Mouse (Mus musculus) mature B cell (primary cell): ENCODE results near the gene Susd4.

ENCODE experiments used
- in situ Hi-C: fragments of 300-500 bp; cut with MboI; formaldehyde crosslinking; loops from 2 replicates; pipeline ENCODE4 v1.14.3; 2019

The Susd4 gene

DNA sequence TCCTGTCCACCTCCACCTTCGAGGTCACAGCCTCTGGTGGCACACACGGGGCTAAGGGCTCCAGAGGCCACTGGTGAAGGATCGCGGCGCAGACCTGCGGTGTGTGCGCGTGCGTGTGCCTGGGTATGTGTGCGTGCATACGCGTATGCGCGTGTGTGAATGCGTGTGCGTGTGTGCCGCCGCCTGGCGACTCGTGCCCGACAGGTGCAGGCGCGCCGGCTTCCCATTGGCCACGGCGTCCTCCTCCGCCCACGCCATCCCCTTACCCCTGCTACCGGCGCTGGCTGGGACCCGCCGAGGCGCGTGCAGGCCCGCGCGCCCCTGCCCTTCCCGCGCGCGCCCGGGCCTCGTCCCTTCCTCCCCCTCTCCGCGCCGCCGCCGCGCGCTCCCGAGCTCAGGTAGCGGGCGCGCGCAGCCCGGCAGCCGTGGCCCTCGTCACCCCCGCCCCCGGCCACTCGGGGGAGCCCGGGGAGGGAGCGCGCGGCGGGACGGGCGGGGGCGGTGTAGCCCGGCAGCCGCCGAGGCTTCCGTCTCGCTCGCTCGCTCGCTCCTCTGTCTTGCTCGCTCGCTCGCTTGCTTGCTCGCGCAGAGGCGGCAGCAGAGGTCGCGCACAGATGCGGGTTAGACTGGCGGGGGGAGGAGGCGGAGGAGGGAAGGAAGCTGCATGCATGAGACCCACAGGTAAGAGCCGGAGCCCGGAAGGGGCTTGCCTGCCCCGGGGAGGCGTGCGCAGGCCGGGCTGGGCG, at the start of gene Susd4:
TSS of gene Susd4 (plus strand) at position 145 of the 746 bp plus-strand sequence.
- in situ Hi-C loops: no loop called here

DNA sequence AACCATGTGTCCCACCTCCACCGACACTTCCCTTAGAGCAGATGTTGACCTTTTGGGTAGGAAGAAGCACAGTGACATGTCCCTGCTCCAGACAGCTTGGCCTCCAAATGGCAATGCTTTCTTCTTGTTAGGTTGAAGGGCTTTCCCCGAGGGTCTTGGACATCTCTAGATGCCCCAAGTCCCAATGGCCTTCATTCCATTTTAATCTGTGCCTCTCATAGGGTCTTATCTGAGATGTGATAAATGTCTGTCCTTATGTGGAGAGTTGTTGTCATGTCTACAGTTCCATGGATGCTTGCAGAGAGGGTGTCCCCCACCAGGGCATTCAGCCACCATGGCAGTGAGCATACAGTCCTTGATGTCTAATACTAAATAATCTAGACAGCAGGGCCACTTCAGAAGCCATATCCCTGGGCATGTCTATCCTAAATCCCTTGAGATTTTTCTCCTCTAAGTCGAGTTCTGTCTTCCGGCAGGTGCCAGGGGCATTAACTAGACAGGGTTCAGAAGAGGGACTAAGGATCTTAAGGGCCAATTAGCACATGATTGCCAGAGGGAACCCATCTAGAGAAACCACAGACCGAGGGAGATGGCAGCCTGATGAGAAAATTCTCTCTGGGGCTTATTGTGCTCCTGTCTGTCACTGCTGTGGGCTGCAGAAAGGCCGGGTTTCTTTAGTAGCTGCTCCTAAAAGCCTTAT, 49.3 kb upstream of the Susd4 start:
- in situ Hi-C loops: no loop called here

DNA sequence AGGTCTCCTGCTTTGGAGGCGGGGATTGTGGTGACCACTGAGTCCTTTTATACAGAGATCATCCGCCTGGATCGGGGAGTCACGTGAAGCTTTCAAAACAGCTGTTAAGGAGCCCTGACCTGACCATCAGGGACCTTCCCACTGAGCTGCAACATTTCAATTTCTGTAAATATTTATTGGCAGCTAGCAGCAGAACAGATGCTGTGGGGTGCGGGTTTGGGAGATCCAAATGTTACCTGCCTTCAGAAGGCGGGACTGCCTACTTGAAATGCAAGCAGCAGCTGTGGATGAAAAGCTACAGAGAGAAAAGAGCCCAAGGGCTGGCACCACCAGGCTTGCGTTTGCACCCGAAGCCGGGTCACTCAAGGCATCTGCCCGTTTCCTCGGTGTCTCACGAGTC, 36.1 kb upstream of the Susd4 start:
- in situ Hi-C loops: no loop called here

DNA sequence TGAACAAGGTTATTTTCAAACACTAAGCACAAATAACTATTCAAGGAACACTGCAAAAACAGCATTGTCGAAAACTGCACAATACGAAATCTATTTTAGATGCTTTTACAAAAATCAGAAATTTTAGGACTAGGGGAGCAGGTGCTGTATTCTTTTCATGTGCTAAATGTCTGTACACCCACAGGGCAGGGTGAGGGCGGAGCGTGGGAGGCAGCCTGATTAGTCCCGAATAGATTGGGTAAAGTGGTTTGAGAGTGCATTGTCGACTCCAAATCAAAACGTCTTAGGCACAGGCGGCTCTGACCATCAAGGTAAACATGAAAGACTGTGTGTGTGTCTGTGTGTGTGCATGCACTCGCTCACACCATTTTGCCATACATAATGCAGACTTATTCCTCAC, 34.7 kb upstream of the Susd4 start:
- in situ Hi-C loops: no loop called here

DNA sequence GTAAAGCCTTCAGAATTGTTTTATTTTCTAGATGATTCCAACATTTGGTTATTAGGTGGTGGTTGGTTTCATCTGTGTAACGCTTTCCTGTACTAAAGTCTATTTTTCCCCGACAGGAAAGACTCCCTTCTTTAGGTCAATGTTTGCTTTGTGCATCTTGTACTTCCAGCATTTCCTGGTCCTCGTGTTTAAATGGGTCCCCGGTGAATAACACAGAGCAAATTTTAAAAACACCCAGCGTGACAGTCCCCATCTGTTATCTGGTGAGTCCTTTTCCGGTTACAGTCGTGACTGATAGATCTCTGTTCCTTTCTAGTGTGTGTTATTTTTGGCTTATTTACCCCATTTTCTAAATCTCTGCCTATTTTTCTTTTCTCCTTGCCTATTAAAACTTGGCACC, 31.0 kb upstream of the Susd4 start:
- in situ Hi-C loops: no loop called here

DNA sequence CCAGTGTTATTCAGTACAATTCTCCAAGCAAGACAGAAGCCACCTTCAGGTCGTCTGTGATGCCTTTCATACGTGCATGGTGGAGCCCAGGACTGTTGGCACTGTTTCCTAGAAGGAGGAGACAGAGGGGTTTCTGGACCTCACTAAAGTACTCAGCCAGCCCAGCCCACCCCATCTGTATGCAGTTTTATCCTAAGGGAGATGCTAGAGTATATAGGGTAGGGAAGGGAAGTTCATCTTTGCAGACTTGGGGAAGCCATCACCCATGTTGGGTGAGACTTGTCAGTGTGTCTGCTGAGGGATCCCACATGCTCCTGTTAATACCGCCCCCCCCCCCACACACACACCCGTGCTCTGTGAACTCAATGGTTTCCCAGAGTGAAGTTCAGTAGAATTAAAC, 27.8 kb upstream of the Susd4 start:
- in situ Hi-C loops: no loop called here

DNA sequence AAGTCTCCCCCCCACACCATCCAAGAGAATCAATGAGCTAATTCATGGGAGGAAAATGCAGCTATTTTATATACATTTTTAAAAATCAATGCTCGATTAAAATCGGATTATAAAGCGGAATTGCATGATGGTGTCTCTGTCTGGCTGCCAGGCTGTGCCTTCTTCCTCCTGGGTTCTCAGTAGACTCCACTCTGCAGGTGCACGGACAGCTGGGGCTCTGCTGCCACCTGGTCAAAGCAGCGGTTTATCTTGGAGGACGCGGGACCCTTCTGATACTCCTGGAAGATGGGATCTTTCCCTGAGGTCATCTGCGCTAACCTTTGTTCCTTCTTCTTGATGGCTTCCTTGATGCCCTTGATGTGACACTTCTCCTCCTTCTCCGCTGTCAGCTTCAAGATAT, 16.6 kb upstream of the Susd4 start:
- in situ Hi-C loops: no loop called here

DNA sequence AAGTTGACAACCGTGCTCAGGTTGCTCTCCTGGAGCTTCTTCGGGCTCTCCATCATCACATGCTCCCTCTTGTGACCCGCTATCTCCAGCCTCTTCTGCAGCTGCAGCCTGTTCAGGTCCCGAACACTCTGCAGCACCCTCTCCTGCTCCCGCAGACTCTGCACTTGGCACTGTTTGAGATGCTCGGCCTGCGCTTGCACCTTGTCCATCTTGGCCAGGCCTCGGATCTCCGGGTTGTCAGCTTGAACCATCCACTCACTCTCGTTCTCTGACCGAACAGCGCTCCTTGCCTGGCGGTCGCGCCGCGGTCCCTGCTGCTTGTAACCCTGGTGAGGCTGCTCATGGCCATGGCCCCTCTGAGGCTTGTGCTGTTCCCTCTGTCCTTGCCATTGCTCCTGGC, 15.8 kb upstream of the Susd4 start:
- in situ Hi-C loops: no loop called here

DNA sequence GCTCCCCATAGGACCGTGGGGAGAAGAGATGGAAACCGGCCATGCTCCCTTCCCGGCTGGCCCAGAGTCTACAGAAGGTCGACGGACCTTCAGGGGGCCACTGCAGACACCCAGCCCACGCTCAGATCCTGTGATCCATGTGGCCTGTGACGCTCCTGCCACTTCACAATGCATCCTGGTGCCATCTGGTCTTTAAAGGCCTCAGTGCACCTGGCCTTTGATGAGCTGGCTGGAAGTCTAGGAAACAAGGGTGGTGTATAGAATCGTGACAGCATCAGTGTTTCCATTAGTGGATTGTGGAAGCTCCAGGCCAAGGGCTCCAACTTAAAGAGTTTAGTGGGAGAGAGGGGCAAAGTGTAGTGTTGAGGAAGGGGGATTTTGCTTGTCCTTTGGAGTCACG, 14.6 kb upstream of the Susd4 start, which contains the start of gene Ccdc185:
TSS of gene Ccdc185 (minus strand) at position 101 of the 400 bp plus-strand sequence.
- in situ Hi-C loops: no loop called here

DNA sequence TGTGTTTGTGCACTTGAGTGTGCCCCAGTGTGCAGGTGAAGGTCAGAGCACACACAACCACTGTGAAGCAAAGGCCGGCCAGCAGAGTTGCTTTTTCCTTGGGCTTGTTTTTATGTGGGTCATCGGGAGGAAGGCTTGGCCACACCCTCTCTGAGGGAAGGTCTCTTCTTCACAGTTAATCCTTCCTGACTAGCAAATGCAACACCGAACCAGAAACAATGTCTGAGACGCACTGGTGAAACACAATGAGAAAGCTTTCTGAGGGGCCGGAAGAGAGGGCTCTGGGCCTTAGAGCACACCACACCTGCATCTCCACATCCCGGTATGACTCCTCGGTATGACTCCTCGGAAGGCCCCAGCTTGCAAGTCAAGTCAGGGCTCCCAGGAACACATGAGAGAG, 12.4 kb upstream of the Susd4 start:
- in situ Hi-C loops: no loop called here

DNA sequence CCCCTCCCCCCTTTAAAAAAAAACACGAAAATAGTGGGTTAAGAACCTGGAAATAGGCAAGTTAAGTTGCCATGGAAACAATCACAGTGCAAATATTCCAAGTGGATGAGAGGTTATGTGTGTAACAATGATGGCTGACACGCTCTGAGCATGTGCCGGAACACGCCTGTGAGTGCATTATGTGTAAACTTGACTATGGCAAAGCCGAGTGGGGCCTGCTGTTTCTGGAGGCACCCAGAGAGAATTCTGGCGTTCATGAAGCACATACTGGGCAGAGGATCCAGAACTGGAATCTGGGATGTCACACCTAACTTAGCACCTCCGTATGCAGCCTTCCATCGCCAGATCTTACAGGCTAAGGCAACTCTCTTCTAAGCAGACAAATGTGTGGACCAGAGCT, 10.0 kb upstream of the Susd4 start:
- in situ Hi-C loops: no loop called here

DNA sequence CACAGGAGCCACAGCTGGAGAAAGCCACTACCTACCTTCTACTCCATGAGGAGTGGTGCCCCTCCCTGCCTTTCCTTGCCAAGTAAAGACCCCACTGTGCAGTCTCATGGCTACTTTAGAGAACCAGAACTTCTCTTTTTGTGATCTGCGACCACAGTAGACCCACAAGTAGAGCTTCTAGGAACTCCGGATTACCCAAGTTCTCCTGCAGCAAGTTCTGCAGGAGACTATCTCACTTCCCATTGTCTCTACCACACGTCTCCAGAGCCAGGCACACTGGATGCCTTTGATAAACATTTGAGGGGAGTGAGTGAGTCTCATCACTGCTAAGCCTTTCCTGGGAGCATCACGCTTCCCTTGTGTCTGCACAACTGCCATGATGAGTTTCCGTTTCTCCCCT, 8.8 kb upstream of the Susd4 start:
- in situ Hi-C loops: no loop called here

DNA sequence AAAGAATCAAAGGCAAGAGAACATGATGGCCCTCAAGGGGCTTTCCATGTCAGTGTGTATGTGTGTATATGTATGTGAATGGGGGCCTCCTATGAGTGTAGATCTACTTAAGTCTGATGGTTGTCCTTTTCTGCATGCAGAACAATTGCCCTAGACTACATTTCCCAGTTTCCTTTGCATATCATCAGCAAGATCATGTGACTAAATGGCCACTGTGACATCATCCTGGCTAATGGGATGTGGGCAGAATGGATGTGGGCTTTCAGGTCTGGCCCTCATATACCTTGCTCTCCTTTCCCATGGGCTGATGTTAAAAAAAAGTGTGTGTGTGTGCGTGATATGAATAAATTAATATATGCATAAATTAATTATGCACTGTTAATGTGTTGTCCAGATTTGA, 4.9 kb upstream of the Susd4 start:
- in situ Hi-C loops: no loop called here

DNA sequence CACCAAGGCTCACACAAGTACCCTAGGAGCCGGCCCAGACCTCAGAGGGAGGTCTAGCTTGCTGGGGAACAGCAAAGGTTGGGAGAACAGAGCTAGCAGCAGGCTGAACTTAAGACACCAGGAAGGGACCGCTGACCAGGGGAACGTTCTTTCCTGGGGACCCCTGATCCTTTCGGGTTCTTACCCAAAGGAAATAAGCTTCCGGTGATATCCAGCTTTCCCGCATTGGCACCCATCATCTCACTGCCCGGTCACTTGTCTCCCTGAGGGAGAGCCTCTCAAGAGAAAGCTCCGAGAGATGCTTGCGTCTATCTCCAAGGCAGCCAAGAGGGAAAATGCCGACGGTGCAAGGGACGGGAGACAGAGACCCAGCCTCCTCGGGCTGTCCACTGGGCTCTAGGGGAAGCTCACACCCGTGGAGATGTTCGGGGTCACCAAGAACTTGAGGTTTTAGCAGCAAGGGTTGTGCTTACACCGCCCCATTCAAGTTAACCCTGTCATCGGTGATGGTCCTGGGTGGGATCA, 407 bp upstream of the Susd4 start:
- in situ Hi-C loops: no loop called here

DNA sequence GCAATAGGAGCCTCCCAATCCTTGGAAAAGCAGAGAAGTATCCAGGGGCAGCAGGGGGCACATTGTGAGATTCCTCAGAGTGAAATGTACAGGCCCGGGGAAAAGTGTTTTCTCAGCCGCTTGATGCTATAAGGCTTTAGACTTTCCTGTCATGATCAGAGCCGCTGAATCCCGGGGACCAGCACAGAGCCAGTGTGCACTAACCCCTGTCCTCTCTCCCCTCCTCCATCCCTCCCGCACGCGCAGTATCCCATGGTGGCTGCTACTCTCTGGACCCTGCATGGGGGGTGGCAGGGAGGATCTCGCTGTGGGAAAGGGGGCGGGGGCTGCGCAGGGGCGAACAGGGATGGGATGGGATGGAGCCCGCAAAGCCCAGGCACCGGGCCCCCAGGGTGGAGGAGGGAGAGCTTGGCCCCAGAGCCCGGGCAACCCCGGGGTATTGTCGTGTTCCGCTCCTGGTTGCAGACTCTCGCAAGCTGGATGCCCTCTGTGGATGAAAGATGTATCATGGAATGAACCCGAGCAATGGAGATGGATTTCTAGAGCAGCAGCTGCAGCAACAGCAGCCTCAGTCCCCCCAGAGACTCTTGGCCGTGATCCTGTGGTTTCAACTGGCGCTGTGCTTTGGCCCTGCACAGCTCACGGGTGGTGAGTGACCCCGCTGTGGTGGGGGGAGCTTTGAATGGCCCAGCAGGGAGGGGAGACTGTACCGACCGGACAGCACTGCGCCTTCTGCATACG, 1.1 kb downstream of the Susd4 start:
- in situ Hi-C loops: no loop called here

DNA sequence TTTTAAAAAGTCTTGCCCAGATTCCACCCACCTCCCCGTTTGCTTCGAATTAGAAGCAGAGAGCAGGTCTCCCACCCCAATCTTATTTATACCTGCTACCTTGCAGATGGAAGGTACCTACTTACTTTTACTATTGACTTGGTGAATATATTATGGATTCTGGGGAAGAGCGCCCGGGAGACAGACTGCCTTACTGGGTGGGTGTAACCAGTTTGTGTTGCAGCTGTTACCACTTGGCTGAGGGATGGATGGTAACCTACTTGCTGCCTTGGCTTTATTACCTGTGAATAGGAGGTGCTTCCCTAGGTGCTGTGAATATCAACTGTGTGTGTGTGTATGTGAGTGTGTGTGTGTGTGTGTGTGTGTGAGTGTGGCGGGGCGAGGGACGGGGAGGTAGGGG, 11.9 kb downstream of the Susd4 start:
- in situ Hi-C loops: no loop called here

DNA sequence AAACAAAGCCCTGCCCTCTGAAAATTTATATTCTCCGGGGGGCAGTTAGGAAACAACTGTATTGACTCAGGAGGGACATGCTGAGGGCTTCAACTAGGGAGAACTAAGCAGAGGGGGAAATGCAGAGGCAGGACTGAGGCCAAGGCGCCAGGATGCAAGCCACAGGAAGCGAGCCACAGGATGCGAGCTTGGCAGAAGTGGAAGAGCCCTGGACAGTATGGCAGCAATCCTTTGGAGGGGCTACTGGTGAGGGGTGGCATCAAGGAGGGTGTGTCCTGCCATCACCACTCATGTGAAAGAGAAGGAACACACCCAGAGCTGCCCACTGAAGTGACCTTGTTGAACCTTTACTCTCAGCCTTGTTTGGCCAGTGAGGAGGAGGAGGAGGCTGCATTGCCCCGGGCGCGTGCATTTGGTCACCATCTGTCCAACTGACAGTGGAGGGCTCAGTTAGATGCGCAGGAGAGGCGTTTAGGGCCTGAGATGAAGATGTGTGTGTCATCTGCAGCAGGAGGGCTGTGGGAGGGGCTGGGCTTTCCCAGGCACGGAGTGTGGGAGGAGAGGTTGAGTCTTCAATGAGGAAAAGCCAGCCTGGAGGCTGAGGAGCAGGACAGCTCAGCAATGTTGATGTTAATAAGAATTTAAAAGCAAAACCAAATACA, 13.2 kb downstream of the Susd4 start:
- in situ Hi-C loops: no loop called here

DNA sequence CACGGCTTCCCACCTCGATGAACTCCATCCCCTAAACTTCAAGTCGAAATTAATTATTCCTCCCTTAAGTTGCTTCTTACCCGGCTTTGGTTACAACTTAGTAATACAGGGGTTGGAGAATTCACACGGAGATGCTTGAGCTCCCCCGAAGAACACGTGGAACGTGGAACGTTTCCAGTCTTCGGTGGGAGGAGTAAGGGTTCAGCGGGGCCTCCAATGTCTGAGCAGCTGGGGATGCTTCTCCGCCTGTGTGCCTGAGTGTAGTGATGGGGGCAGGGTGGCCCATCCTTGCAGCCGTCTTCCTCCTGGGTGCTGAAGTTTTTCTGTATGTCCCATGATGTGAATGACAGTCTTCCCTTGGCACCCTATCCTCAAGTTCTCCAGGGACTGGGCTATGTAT, 14.6 kb downstream of the Susd4 start:
- in situ Hi-C loops: no loop called here

DNA sequence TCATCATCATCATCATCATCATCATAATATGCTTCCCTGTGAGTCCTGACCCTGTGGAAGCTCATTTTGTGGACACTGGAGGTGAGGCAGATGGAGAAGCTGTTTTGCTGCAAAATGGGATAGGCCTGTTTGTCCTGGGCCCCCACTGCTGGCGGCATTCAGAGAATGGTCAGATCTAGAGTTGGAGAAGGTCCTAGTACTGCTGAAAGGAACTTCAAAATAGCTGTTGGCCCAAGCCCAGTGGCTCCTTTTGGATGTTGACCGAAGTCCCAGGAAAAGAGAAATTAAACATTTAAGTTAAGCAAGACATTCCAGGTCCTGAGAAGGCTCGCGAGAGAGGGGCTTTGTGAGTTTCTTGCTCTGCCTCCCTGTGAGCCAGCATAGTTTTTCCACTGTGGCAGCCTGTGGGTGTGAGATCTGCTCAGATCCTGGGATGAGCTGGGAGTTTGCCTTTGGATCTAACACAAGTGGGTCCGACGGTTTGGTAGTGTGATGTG, 15.4 kb downstream of the Susd4 start:
- in situ Hi-C loops: no loop called here

DNA sequence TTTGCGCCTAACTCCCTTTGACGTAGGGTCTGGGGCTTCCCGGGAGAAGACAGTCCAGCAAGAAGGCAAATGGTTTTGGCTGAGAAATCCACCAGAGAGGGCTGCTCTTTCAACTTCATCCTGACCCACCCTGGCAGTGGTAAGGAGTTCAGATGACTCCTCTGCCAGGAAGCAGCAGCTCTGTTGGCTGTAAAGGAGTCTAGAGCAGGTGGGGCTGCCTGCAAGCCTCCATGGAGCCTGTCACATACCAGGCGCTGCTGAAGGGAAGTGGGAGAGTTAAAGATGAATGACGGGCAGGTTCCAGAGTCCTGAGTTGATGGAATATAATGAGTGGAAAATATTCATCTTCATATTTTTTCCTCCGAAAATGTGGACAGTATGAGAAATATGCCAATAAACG, 20.1 kb downstream of the Susd4 start:
- in situ Hi-C loops: no loop called here

DNA sequence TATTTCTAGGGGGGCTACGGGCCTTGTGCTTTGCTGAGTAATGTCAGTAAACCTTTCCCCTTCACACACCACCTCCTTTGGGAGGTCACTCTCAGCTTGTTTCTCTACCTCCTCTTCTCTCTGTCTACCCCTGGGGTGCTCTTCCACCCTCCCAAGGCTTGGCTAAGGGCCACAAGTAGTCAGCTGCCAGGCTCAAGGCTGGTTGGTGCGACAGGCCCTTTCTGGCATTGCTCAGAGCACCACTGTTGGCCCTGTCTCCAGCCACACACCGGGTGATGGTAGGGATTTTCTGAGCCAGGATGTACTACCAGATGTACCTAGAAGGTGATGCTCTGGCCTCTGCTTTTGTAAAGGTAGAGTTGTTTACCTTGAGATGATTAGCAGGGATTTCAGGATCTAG, 21.1 kb downstream of the Susd4 start:
- in situ Hi-C loops: no loop called here

DNA sequence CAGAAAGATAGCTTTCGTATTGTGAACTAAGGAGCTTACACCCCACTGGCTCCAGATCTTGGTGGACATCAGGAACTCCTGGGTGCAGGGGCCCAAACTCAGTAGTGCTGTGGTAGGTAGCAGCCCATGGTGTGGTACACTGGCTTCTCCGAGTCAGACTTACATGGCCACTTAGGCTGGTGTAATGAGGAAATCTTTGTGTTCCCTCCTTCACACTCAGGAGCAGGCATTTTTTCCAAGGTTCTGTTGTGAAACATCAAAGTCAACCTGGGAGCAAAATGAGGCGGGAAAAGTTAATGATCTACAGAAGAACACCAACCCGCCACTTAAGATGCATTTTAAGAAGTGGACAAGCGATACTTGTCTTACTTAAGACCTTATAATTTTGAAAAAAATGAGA, 21.8 kb downstream of the Susd4 start:
- in situ Hi-C loops: no loop called here
